Mouse (Mus musculus): ENCODE results near the gene Cd247.

Gene Cd247

GRCm38 (mm10) chr1:165775518-165776294 lies 12.8 kb upstream of the Cd247 start:
- DNase-seq (ENCODE audit: low read depth, low spot score), result peak; percentile 62

GRCm38 (mm10) chr1:165779954-165780585 lies 8.4 kb upstream of the Cd247 start:
- no peak for DNase-seq (ENCODE audit: low read depth, low spot score)

DNA sequence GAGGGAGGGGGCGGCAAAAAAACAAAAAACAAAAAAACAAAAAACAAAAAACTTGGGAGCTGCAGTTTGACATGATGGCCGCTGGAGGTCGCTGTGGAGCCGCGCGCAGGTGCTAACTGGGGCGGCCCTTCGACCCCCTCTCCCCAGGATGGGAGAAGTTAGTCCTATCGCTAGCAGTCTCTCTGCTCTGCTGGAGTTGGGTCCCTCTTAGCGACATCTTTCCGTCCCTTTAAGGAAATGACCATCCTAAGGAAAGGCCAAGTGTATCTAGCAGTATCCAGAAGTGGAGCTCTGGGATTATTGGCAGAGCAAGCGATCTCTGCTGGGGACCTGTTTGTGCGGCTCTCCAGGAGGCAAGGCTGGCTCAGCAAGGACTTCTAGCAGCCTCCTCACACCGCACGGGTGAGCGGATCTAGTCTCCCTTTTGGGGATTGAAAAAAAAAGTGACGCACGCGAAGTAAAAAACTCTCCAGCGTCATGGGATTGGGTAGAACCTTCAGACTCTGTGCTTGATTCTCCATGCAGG lies 7.8 kb upstream of the Cd247 start:
- DNase-seq (ENCODE audit: low read depth, low spot score), result no peak

DNA sequence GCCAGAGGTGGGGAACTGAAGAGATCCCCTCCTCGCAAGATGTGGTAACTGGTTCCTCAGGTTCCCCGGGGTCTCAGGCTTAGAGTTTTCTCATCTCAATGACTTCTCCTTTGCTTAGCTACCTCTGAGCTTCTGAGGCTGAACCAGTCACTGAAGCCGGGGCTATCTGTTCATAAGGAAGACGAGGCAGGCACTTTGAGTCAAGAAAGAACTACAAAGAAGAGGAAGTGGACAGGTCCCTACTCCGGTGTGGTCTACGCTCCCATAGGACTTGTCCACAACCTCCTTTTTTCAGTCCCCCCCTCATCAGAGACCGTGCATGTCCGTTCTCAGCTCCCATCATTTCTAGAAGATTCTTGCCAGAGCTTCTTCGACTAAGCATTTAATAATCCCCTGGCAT lies 7.1 kb upstream of the Cd247 start:
- no peak for DNase-seq (ENCODE audit: low read depth, low spot score)

DNA sequence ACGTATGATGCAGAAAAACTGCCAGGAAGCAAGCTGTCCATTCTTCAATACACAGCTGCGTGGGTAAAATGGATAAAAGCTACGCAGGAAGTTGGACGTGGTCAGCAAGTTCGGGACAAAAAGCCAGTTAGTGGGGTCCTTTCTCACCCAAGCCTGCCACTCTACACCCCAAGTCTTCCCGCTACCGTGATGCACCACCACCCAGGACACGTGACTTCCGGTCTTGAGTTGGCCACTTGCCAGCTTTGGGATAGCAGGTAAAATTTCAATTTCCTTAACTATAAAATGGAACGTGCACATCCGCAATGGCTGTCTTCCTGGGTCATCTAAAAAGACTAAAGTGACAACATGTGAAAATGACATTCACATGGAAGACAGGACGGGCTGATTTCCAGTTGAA lies 6.6 kb upstream of the Cd247 start:
- DNase-seq (ENCODE audit: low read depth, low spot score), result no peak

- DNase-seq (ENCODE audit: low read depth, low spot score), result no peak
Measured at GRCm38 (mm10) chr1:165786296-165786695, 2.2 kb upstream of the Cd247 start.

- DNase-seq (ENCODE audit: low read depth, low spot score), result no peak
Measured at GRCm38 (mm10) chr1:165789066-165789660, 682 bp downstream of the Cd247 start.

DNA sequence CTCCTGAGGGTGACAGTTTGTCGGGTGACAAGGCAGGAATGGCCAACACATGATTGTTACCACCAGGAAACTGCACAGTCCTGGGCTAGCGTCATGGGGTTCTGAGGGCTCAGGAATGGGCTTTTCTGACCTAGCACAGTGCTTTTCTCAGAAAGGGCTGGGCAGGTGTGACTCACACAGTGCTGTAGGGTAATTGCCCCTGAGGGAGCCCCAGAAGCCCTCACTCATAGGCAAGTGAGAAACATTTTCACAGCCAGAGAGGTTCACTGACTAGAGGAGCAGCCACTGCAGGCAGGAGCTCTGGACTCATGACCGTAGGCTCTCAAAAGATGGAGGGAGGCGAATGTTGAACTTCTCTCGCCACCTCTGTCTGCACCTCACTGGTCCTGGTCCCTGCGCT lies 1.5 kb downstream of the Cd247 start:
- no peak for DNase-seq (ENCODE audit: low read depth, low spot score)

DNA sequence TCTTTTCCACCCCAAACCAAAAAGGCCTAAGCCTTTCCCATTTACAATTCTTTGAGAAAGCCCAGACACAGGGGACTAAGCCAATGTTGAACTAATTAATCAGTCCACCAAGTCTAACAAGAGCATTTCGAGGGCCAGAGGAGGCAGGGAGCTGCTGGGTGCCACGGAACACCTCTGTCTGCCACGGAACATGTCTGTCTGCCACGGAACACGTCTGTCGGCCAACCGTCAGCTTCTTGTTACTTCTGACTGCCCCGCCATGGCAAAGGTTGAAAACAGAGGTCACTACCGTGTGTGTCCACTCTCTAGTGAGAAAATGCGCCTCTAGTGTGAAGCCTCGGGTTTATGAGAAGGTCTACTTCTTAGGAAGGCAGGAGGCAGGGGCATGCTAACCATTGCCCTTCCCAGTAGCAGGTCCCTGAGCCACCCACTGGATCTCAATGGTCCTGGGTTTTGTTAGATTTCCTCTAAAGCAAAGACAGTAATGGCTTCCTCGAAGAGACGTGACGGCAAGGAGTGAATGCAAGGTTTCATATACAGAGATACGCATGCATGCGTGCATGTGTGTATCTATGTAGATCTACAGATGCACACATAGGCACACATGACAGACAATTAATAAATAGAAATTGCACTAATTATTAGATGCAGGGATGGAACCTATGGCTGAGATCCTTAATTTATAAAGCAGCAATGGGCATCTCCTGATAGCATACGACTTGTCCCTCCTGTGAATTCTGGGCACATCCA lies 2.2 kb downstream of the Cd247 start:
- DNase-seq (ENCODE audit: low read depth, low spot score), result no peak

DNA sequence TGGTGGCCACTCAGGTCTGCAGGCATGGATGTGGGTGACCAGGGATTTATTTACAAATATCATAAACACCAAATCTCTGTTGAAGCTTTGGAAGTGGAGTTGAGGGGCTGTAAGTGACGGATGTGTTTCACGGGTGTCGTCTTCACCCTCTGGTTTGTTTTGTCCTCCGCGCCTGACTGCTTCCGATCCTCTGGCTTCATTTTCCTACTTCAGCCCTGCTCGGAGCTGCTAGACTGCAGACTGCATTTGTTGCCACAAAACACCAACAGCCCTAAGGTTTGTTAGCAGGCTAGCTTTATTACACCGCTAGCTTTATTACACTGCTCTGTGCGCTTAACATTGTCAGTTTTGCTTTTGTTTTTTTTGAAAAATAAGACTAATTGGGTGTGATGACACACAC lies 2.9 kb downstream of the Cd247 start:
- DNase-seq (ENCODE audit: low read depth, low spot score), result no peak

GRCm38 (mm10) chr1:165801709-165802310 lies 13.3 kb downstream of the Cd247 start:
- no peak for DNase-seq (ENCODE audit: low read depth, low spot score)

DNA sequence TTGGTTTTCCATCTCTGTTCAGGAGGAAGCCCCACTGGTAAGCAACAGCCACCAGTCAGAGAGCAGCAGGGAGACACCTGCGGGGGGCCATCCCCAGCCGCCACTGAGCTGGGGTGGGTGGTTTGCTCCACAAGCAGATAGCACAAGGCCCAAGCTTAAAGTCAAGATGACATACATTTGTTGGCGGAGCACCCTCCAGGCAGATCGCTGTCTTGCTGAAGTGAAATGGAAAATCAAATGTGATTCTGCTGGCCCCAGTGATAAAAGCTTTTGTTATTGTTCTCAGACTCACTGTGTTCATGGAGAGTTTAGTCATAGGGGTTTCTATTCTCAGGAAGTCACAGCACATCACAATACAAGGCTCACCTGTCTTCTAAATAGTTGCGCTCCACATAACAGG lies 14.6 kb downstream of the Cd247 start:
- no peak for DNase-seq (ENCODE audit: low read depth, low spot score)

DNA sequence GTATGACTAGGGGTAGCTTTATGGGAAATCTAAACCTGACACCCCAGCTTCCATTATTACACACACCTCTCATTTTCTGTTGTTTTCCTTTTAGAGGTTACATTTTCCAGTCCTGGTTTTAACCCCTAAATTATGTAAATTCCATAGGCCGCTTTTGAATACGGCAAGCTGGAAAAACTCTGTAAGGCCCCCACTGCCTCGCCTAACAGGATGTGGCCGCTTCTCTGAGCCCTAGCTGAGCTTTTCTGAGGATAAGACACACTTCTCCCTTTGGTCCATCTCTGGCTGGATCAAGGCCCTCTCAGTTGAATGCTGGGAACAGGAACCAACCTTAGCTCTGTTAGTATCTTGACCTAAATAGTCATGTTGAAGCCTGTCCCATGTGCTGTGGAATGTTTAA lies 15.7 kb downstream of the Cd247 start:
- no peak for DNase-seq (ENCODE audit: low read depth, low spot score)

DNA sequence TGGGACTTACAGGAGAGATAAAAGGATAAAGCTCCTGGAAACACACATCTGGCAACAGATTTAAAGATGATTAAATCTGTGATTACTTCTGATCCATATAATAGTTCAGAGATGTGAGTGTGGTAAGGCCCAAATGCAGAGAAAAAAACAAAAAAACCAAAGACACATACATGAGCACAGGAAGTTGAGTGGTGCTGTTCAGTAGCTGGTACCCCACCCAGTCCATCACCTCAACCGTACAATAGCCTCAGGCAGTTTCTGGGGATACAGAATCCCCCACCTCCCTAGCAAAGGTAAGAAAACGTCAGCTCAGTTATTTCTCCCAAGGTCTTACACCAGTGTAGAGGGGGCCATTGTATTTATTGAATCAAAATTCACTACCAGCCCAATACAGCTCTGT lies 22.2 kb downstream of the Cd247 start:
- no peak for DNase-seq (ENCODE audit: low read depth, low spot score)

DNA sequence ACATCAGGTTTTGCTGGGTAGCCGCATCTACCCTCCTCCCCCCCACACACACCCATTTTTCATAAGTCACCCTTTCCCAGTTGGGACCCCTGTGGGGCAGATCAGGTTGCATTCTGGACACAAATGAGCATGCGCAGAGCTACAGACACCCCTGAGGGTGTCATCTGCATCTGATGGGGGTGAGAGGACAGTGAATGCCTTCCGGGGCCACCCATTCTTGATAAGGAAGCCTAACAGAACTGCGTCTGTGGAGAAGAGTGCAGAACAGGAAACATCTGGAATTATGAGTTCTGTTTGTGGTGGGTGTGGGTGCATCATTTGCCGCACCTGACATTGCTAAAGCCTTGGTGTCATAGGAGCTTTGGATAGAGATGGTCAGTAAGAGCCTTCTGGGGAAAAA lies 22.7 kb downstream of the Cd247 start:
- DNase-seq (ENCODE audit: low read depth, low spot score), result no peak

DNA sequence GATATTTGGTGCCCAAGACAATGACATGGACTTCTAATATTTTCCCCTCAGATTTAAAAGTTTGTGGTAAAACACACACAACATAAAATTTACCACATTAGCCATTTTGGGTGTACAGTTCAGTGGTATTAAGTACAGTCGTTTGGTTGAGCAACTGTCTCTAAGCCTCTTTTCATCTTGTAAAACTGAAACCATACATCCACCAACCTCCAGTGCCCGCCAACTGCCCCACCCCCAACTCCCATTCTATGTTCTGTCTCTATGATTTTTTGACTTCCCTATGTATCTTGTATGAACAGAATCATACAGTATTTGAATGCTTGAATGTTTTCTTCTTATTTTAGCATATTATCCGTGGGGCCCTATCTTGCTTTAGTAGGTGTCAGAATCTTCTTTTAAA lies 24.3 kb downstream of the Cd247 start:
- DNase-seq (ENCODE audit: low read depth, low spot score), result no peak

- DNase-seq (ENCODE audit: low read depth, low spot score), result no peak
Measured at GRCm38 (mm10) chr1:165814116-165814515, 25.6 kb downstream of the Cd247 start.

- no peak for DNase-seq (ENCODE audit: low read depth, low spot score)
Measured at GRCm38 (mm10) chr1:165814521-165815278, 26.2 kb downstream of the Cd247 start.

- DNase-seq (ENCODE audit: low read depth, low spot score), result no peak
Measured at GRCm38 (mm10) chr1:165816391-165816790, 27.9 kb downstream of the Cd247 start.

DNA sequence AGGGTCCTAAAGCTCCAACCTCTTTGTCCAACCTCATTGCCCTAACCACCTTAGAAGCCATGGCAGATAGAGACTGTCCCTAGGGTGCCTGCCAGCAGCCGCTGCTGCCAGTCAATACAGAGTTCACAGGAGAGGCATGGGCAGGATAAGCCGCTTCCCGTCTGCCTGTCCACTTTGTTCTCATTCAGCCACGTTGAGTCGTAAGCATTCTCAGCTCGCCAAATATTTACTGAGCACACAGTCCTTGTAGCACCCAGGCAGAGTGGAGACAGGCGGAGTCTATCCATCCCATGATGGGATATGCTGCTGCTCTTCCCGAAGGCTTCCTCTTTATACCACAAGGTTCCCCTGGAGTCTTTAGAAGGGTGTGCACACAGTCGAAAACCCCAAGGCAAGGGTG lies 28.8 kb downstream of the Cd247 start:
- no peak for DNase-seq (ENCODE audit: low read depth, low spot score)

Data from embryo, embryonic 11.5 days (tissue).